Mouse (Mus musculus) right cerebral cortex, postnatal 4 days (tissue): ENCODE results near the gene Ubl7.

ENCODE experiments used
- DNase-seq: peaks from one replicate; pipeline ENCODE4 v3.0.0-alpha.2; 2022

The Ubl7 gene

GRCm38 (mm10) chr9:57922381-57922780 is 11.6 kb downstream of the Ubl7 start:
- DNase-seq = no peak

- no peak for DNase-seq
Measured at GRCm38 (mm10) chr9:57923046-57923445, 12.3 kb downstream of the Ubl7 start.

- no peak for DNase-seq
Measured at GRCm38 (mm10) chr9:57931166-57931767, 20.5 kb downstream of the Ubl7 start.

GRCm38 (mm10) chr9:57932253-57932652 is 21.5 kb downstream of the Ubl7 start:
- no peak for DNase-seq

GRCm38 (mm10) chr9:57932831-57933602 is 22.2 kb downstream of the Ubl7 start:
- peak; percentile 67 for DNase-seq

GRCm38 (mm10) chr9:57935683-57936437 is 25.1 kb downstream of the Ubl7 start:
- DNase-seq = peak; percentile 95

GRCm38 (mm10) chr9:57937171-57937570 is 26.4 kb downstream of the Ubl7 start:
- no peak for DNase-seq

GRCm38 (mm10) chr9:57937651-57938050 is 26.9 kb downstream of the Ubl7 start:
- no peak for DNase-seq

GRCm38 (mm10) chr9:57938225-57939055 is 27.7 kb downstream of the Ubl7 start:
- DNase-seq = no peak

GRCm38 (mm10) chr9:57939431-57940348 is 28.9 kb downstream of the Ubl7 start, which contains the start of gene Sema7a:
Sema7a (plus strand) TSS chr9:57940112.
- DNase-seq = peak; percentile 77

- DNase-seq = peak; percentile 68
Measured at GRCm38 (mm10) chr9:57940349-57940794, 29.6 kb downstream of the Ubl7 start.

- DNase-seq = peak; percentile 38
Measured at GRCm38 (mm10) chr9:57940861-57941638, 30.3 kb downstream of the Ubl7 start.

GRCm38 (mm10) chr9:57942039-57942438 is 31.3 kb downstream of the Ubl7 start:
- no peak for DNase-seq

- no peak for DNase-seq
Measured at GRCm38 (mm10) chr9:57943067-57943466, 32.3 kb downstream of the Ubl7 start.

- peak; percentile 68 for DNase-seq
Measured at GRCm38 (mm10) chr9:57944572-57944971, 33.8 kb downstream of the Ubl7 start.

- DNase-seq = no peak
Measured at GRCm38 (mm10) chr9:57945771-57946616, 35.2 kb downstream of the Ubl7 start.

- DNase-seq = no peak
Measured at GRCm38 (mm10) chr9:57947381-57948030, 36.7 kb downstream of the Ubl7 start.

GRCm38 (mm10) chr9:57948333-57948931 is 37.7 kb downstream of the Ubl7 start:
- DNase-seq = no peak
